Mouse (Mus musculus) Patski (cell line): Measurements from ENCODE around the gene Cbx5. TPM values are rescaled to one million over a fixed set of nuclear protein-coding genes. Genes with fewer than 3 reads are reported as not detected.

ENCODE experiments used
- ATAC-seq: fragments of 100-300 bp; one replicate; pipeline ENCODE4 v1.8.0; 2021
- CTCF ChIA-PET: fragments of 350-600 bp; sonication (Branson Sonifier 250); formaldehyde crosslinking; loops from one replicate; lab custom pipeline; 2022; ENCODE audit warnings: inconsistent platforms; lab: Charles Lee
- POLR2A ChIA-PET: fragments of 350-600 bp; sonication (Branson Sonifier 250); formaldehyde crosslinking; loops from one replicate; lab custom pipeline; 2022; ENCODE audit warnings: antibody characterized with exemption, inconsistent platforms; lab: Charles Lee
- DNase-seq: peaks from one replicate; pipeline ENCODE4 v3.0.0-alpha.2; 2011; ENCODE audit warnings: low read depth, low spot score
- H3K27me3 ChIP-seq: fragments of 371-371 bp; one replicate; pipeline ENCODE4 v1.5.1; 2021
- CTCF ChIP-seq: fragments of 100-300 bp; IDR thresholded peaks from one replicate; pipeline ENCODE4 v1.5.1; 2021
- in situ Hi-C: fragments of 300-500 bp; cut with MboI; formaldehyde crosslinking; loops from 3 replicates; pipeline ENCODE4 v1.11.1; 2018; ENCODE audit warnings: low pct_unique_long_range_greater_than_20kb, mixed read lengths
- polyA plus RNA-seq: library from polyadenylated mRNA; unstranded; gene quantifications from one replicate; pipeline ENCODE4 v1.2.3, GENCODE M21; 2021

Gene Cbx5
- polyA plus RNA-seq, 1 experiment from 2014 or later, result 92.4 TPM

DNA sequence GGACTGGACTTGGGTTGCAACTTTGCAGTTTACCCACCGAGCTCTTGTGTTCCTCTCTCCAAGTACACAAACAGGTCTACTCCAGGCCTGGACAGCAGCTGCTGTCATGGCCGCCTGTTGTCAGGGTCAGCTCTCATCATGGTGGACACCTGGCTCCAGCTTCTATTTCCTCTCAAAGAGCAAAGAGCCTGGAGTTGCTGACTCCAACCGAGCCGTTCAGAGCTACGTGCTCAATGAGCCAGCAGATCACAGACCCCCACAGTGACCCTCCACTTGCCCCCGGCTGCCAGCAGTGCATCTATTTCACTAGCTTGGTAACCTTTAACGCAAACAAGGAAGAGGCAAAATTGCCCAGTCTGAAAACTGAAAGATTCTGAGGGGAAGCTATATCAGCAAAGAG is 49.5 kb downstream of the Cbx5 start:
- no peak for TF ChIP-seq CTCF
- ATAC-seq, result no peak
- no peak for DNase-seq
- POLR2A ChIA-PET, result interaction anchor here (0.6 kb wide), 1 partner anchor 12 kb away, joined by 3 read pairs; no protein-coding TSS in a partner anchor
- in situ Hi-C loops, result no loop called here
- CTCF ChIA-PET, result interaction anchor here (1.1 to 8.0 kb wide), 12 partner anchors 9 to 203 kb away, joined by 3 to 55 read pairs (median 6); no protein-coding TSS in a partner anchor
- no peaks in the 10 kb centered on the region for H3K27me3 ChIP-seq

DNA sequence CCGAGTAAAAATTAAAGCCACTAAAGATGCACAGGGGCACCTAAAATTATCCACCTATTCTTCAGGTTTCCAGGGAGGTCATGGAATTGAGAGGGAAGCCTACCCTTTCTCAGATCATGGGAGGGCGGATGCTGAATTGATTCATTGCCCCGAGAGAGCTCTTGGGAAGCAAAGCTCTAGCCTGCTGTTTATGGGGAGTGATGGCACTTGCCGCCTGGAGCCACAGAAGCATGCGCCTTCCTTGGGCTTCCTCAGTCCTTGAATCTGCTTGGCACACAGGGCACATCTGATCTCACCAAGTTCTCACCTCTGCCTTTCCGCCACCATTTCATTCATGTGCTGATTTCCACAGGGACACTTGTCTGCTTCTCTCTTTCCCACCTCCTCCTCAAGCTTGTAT is 51.8 kb downstream of the Cbx5 start:
- ATAC-seq, result no peak
- CTCF ChIA-PET, result interaction anchor here (1.4 to 8.0 kb wide), 4 partner anchors 8 to 120 kb away, joined by 3 to 55 read pairs (median 13); no protein-coding TSS in a partner anchor
- TF ChIP-seq CTCF, result no peak
- POLR2A ChIA-PET, result no interaction called here
- no peaks in the 10 kb centered on the region for H3K27me3 ChIP-seq
- in situ Hi-C loops, result loop anchor here (5.0 kb wide), 1 partner anchor 119 kb away; no protein-coding TSS in a partner anchor
- no peak for DNase-seq

DNA sequence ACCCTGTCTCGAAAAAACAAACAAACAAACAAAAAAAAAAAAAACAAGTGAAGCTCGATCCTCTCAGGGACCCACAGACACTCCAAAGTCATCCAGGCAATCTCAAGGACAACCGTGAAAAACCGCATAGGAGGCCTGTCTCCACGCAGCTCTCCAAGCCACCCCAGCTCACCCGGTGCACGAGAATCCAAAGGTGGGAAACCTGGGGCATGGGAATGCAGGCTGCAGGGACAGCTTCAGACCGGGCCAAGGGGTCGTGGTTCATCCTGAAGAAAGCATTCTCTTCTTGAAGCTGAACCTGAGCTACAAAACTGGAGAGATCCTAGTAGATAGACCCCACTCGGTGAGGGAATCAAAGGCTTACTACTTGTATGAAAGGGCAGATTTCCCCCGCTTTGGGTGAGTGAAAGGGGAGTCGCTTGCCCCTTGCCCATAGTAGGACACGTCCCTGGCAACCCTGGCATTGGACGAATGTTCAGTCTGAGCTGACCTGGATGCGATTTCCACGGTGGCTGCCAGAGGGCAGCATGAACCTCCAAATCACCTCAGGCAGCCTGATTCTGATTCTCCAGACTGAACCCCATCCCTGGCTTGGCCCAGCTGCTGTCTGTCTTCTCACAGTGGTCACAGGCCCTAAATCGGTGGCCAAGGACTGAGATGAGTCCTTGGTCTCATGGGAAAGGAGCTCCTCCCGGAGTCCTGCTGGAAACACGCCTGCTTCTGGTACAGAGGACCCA is 54.0 kb downstream of the Cbx5 start:
- in situ Hi-C loops, result loop anchor here (5.0 kb wide), 1 partner anchor 122 kb away; no protein-coding TSS in a partner anchor
- TF ChIP-seq CTCF, result no peak
- CTCF ChIA-PET, result interaction anchor here (0.9 to 8.0 kb wide), 16 partner anchors 8 to 219 kb away, joined by 3 to 55 read pairs (median 4); partner anchors contain the start of genes Gpr84 and Hoxc10
- no peaks in the 10 kb centered on the region for H3K27me3 ChIP-seq
- ATAC-seq, result no peak
- DNase-seq, result no peak
- POLR2A ChIA-PET, result interaction anchor here (0.6 to 1.0 kb wide), 2 partner anchors 54 to 122 kb away, joined by 3 read pairs; partner anchors contain the start of gene Hnrnpa1

DNA sequence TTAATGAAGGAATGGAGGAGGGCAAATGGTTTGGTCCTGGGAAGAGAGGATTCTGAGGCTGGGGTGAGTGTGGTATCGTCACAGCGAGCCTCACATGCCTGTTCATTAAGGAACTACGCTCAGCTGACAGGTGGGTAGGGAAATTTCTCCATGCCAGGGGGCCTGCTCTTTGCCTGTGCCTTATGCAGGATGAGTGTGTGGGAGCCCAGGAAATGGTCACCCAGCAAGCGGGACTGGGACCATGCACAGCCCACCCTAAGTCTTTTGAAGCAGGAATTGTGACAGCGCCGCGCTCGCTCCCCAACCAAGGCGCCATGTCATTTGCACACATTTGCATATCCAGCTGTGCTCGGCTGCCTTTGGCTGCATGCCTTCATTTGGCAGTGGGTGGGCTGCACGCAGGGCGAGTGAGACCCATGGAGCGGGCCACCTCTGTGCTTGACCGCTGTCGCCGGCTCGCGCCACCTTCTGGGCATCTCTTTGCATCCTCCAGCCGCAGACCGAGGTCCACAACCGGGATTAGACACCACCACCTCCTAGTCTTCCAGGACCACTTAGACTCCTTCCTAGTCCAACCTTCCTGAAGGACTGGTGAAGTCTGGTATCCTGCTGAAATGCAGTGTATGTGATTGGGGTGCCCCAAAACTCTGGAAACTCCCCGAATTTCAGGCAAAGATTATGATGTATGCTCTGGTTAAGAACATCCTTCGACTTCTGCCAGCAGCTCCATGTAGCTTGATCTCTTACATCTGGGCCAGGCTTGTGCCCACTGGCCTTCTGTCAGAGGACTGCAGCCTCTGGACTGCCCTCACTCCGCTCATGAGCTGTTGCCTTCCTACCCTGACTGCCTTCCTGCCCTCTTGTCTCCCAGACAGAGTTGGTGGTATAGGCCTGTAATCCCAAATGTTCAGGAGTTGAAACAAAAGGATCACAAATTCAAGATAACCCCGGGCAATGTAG is 55.7 kb downstream of the Cbx5 start:
- ChIA-PET POLR2A (interaction anchor here (0.9 kb wide), 1 partner anchor 134 kb away, joined by 3 read pairs; no protein-coding TSS in a partner anchor), CTCF (interaction anchor here (1.0 to 8.0 kb wide), 18 partner anchors 8 to 218 kb away, joined by 3 to 55 read pairs (median 4); partner anchors contain the start of genes Copz1, Gpr84 and Hoxc10)
- no peak for ATAC-seq
- no peaks in the 10 kb centered on the region for H3K27me3 ChIP-seq
- no peak for DNase-seq
- in situ Hi-C loops, result no loop called here
- TF ChIP-seq CTCF, result no peak

DNA sequence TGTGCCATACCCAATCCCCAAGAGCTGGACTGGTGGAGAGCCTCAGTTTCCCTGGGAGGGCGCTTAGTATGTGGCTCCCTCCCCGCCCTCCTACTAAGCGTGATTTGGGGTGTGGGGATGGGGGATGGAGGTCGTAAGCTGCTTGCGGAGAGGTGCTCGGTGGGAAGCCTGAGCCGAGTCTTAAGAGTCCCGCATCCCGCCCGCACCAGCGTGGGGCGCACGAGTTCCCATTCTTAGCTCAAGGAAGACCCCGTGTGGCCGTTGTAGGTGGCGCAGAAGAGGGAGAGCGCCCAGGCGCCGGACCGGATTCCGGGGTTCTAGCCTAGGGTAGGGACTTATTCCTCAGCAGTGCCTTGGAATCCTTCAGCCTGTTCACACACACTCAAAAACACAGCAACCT is 56.5 kb downstream of the Cbx5 start:
- CTCF ChIA-PET, result interaction anchor here (0.7 to 2.0 kb wide), 15 partner anchors 8 to 217 kb away, joined by 3 to 9 read pairs (median 4); partner anchors contain the start of gene Hoxc10
- no peak for TF ChIP-seq CTCF
- DNase-seq (no peak), ATAC-seq (peak; percentile 38)
- in situ Hi-C loops, result no loop called here
- H3K27me3 ChIP-seq, result no peaks in the 10 kb centered on the region
- POLR2A ChIA-PET, result interaction anchor here (0.9 kb wide), 1 partner anchor 135 kb away, joined by 3 read pairs; no protein-coding TSS in a partner anchor

- ChIA-PET POLR2A (no interaction called here), CTCF (interaction anchor here (0.7 to 7.0 kb wide), 14 partner anchors 9 to 216 kb away, joined by 3 to 63 read pairs (median 4); partner anchors contain the start of gene Hoxc10)
- ATAC-seq (peak; percentile 35), DNase-seq (no peak)
- in situ Hi-C loops, result no loop called here
- H3K27me3 ChIP-seq, result no peaks in the 10 kb centered on the region
- no peak for TF ChIP-seq CTCF
These were observed 57.3 kb downstream of the Cbx5 start for GRCm38 (mm10) chr15:103182166-103182790.

DNA sequence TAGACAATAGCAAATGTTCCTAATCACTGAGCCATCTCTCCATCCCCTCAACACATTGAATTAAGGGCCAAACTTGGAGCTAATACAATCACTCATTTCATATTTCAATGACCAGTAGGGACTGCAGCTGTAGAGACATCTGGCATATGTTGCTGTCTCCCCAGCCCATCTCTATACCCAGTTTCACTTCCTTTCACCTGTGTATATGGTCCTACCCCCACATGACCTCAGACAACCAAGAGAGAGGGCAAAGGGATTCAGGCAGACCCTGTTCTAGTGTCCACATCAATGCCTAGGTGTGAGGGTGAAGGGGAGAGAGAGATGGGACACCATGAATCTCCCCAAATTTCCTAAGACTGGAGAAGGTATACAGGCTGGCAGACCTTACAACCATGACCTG is 59.2 kb downstream of the Cbx5 start:
- ATAC-seq (no peak), DNase-seq (no peak)
- POLR2A ChIA-PET, result interaction anchor here (1.2 kb wide), 1 partner anchor 213 kb away, joined by 3 read pairs; no protein-coding TSS in a partner anchor
- in situ Hi-C loops, result no loop called here
- no peak for TF ChIP-seq CTCF
- no peaks in the 10 kb centered on the region for H3K27me3 ChIP-seq
- CTCF ChIA-PET, result interaction anchor here (1.2 to 7.0 kb wide), 6 partner anchors 8 to 214 kb away, joined by 3 to 63 read pairs (median 4); partner anchors contain the start of genes Hoxc10 and Hoxc5

GRCm38 (mm10) chr15:103178767-103179166 is 60.8 kb downstream of the Cbx5 start:
- TF ChIP-seq CTCF, result no peak
- in situ Hi-C loops, result no loop called here
- ChIA-PET CTCF (interaction anchor here (1.0 to 7.0 kb wide), 23 partner anchors 7 to 508 kb away, joined by 3 to 63 read pairs (median 7); partner anchors contain the start of genes Copz1, Hoxc10, Hoxc5 and Hoxc8), POLR2A (interaction anchor here (0.8 to 1.1 kb wide), 2 partner anchors 17 to 214 kb away, joined by 3 to 4 read pairs; no protein-coding TSS in a partner anchor)
- ATAC-seq (no peak), DNase-seq (no peak)
- H3K27me3 ChIP-seq, result no peaks in the 10 kb centered on the region

GRCm38 (mm10) chr15:103178137-103178536 is 61.5 kb downstream of the Cbx5 start:
- TF ChIP-seq CTCF, result no peak
- ChIA-PET POLR2A (interaction anchor here (1.8 kb wide), 1 partner anchor 211 kb away, joined by 7 read pairs; the partner anchor contains the start of genes Hoxc10 and Hoxc5), CTCF (interaction anchor here (0.6 to 7.0 kb wide), 38 partner anchors 8 to 508 kb away, joined by 3 to 63 read pairs (median 5); partner anchors contain the start of genes Copz1, Hoxc10, Hoxc5 and Hoxc8)
- ATAC-seq (no peak), DNase-seq (no peak)
- in situ Hi-C loops, result no loop called here
- H3K27me3 ChIP-seq, result no peaks in the 10 kb centered on the region
